ENCODE assay signal across 24 mouse cellular contexts in genomic region chr16:50318255-50318654, GRCm38 (mm10).
DNase-seq lines count a peak whose midpoint lies in the region; ATAC-seq and TF ChIP-seq lines count a peak whose summit lies in the region.
"Had no signal": no experiment of that assay in that cellular context is flagged by ENCODE, and none has a peak within 500 bp of the region (broad histone marks: within the 10 kb centered on the region; RNA-seq: fewer than 3 reads in every experiment).

No protein-coding gene starts in this region.

- TF ChIP-seq CTCF in MEL (IDR thresholded peaks at IDR 0.05 in 2 of 3, conservative IDR thresholded peaks at IDR 0.05 in 1 of 3; ENCODE audit: control insufficient read depth in 1 of 3, insufficient read depth in 1 of 3, low read depth in 2 of 3, low read length in 3 of 3, poor library complexity in 1 of 3, severe bottlenecking in 1 of 3): no peak
- no peak for TF ChIP-seq CTCF in liver, postnatal 0 days (IDR thresholded peaks at IDR 0.05; ENCODE audit: low read depth)

- TF ChIP-seq EP300 in MEL (IDR thresholded peaks at IDR 0.05; ENCODE audit: low read depth in 1 of 2, low read length in 2 of 2): peak; percentile 31 to 61; a peak in 1 of 4 replicates
- TF ChIP-seq EP300 in liver, postnatal 0 days (IDR thresholded peaks at IDR 0.05; ENCODE audit: low read depth): no peak

- no peak overlapping the region for H3K9ac ChIP-seq in MEL (ENCODE audit: control insufficient read depth, low read depth, low read length, poor library complexity, severe bottlenecking)
- H3K9ac ChIP-seq in liver, postnatal 0 days (replicated peaks): no peak overlapping the region
- H3K9ac ChIP-seq: embryonic facial prominence, embryonic 13.5 days; embryonic facial prominence, embryonic 15.5 days; forebrain, embryonic 12.5 days had no signal

- DNase-seq in 416B (ENCODE audit: low read depth): peak; percentile 63
- DNase-seq in MEL (ENCODE audit: low read depth, low spot score): peak; percentile 44
- DNase-seq in heart, adult 8-10 months (ENCODE audit: low spot score): no peak
- no peak for DNase-seq in liver, postnatal 0 days
- DNase-seq: adrenal gland, adult 8-10 months; adrenal gland, postnatal 14 days; adrenal gland, postnatal 36 days; cerebellum, adult 11 months; cerebellum, adult 18-20 months; cerebellum, adult 8-10 months; cerebellum, adult 9-11 months; cerebellum, postnatal 14 days; cerebellum, postnatal 36 days; embryo, embryonic 11 days had no signal

- TF ChIP-seq RAD21 in MEL (IDR thresholded peaks at IDR 0.05; ENCODE audit: low read depth, low read length): no peak

- no peaks in the 10 kb centered on the region for H3K27me3 ChIP-seq in MEL (ENCODE audit: control insufficient read depth in 1 of 2, insufficient read depth in 2 of 2, low read length in 2 of 2)
- no peaks in the 10 kb centered on the region for H3K27me3 ChIP-seq in liver, postnatal 0 days (ENCODE audit: insufficient read depth, low read length)
- H3K27me3 ChIP-seq: embryonic facial prominence, embryonic 13.5 days; embryonic facial prominence, embryonic 15.5 days; forebrain, embryonic 12.5 days; Patski had no signal

- no peak for TF ChIP-seq POLR2A in MEL (IDR thresholded peaks at IDR 0.05; ENCODE audit: control insufficient read depth in 1 of 2, insufficient read depth in 1 of 2, low read depth in 1 of 2, low read length in 2 of 2, poor library complexity in 1 of 2)

- 51% methylated on average over 3 of the region's 3 CpGs for WGBS in liver, postnatal 0 days (ENCODE audit: insufficient replicate concordance)

- H3K4me3 ChIP-seq in MEL (ENCODE audit: control insufficient read depth in 1 of 2, insufficient read depth in 1 of 2, low read depth in 2 of 2, low read length in 2 of 2): no peak overlapping the region
- no peak overlapping the region for H3K4me3 ChIP-seq in liver, postnatal 0 days (ENCODE audit: low read depth, low read length)
- H3K4me3 ChIP-seq: embryonic facial prominence, embryonic 13.5 days; embryonic facial prominence, embryonic 15.5 days; erythroblast, embryonic 14.5 days; forebrain, embryonic 10.5 days; forebrain, embryonic 12.5 days had no signal

- peaks cover 0 to 21% of the 10 kb centered on the region in 2 experiments; a peak in 2 of 4 replicates for H3K36me3 ChIP-seq in MEL (ENCODE audit: control insufficient read depth in 1 of 2, insufficient read depth in 2 of 2, low read length in 2 of 2)
- H3K36me3 ChIP-seq in liver, postnatal 0 days (replicated peaks; ENCODE audit: insufficient read depth, low read length): no peaks in the 10 kb centered on the region
- H3K36me3 ChIP-seq: embryonic facial prominence, embryonic 13.5 days; embryonic facial prominence, embryonic 15.5 days; forebrain, embryonic 10.5 days; forebrain, embryonic 12.5 days had no signal

- 0 out of 2 replicates have a peak, but pooled peaks have one; percentile 34 for ATAC-seq in megakaryocyte progenitor cell, adult 5-6 weeks (replicated peaks; ENCODE audit: poor library complexity)
- no peak for ATAC-seq in liver, postnatal 0 days
- ATAC-seq: activated CD4-positive, CD25-positive, alpha-beta regulatory T cell, adult 4 months; forebrain, embryonic 14.5 days; forebrain, embryonic 16.5 days; Patski had no signal

- H3K79me2 ChIP-seq in MEL (ENCODE audit: control insufficient read depth, insufficient read depth, low read length, poor library complexity): no peaks in the 10 kb centered on the region

- no peak overlapping the region for H3K27ac ChIP-seq in MEL (ENCODE audit: control insufficient read depth, low read depth, low read length)
- H3K27ac ChIP-seq in liver, postnatal 0 days (ENCODE audit: low read depth): no peak overlapping the region
- H3K27ac ChIP-seq: embryonic facial prominence, embryonic 13.5 days; embryonic facial prominence, embryonic 15.5 days; forebrain, embryonic 10.5 days; forebrain, embryonic 12.5 days had no signal

- no peak overlapping the region for H3K4me2 ChIP-seq in liver, postnatal 0 days (ENCODE audit: low read depth, low read length)
- H3K4me2 ChIP-seq: embryonic facial prominence, embryonic 13.5 days; embryonic facial prominence, embryonic 15.5 days; forebrain, embryonic 12.5 days had no signal

- peaks cover 0 to 8% of the 10 kb centered on the region in 2 experiments; a peak in 3 of 4 replicates for H3K4me1 ChIP-seq in MEL (ENCODE audit: control insufficient read depth in 1 of 2, insufficient read depth in 2 of 2, low read length in 2 of 2)
- no peaks in the 10 kb centered on the region for H3K4me1 ChIP-seq in liver, postnatal 0 days (ENCODE audit: insufficient read depth)
- H3K4me1 ChIP-seq: embryonic facial prominence, embryonic 13.5 days; embryonic facial prominence, embryonic 15.5 days; forebrain, embryonic 10.5 days; forebrain, embryonic 12.5 days had no signal

- no peaks in the 10 kb centered on the region for H3K9me3 ChIP-seq in MEL (replicated peaks; ENCODE audit: insufficient read depth, low read length)
- no peaks in the 10 kb centered on the region for H3K9me3 ChIP-seq in liver, postnatal 0 days (ENCODE audit: low read length)
- H3K9me3 ChIP-seq: embryonic facial prominence, embryonic 13.5 days; embryonic facial prominence, embryonic 15.5 days; forebrain, embryonic 10.5 days; forebrain, embryonic 12.5 days had no signal

TF ChIP-seq in MEL, 35 proteins besides CTCF, POLR2A, EP300 and RAD21:
- no peak for TF ChIP-seq ZC3H11A (IDR thresholded peaks at IDR 0.05; ENCODE audit: low read depth, low read length)
- TF ChIP-seq USF2 (IDR thresholded peaks at IDR 0.05; ENCODE audit: borderline replicate concordance in 1 of 2, insufficient read depth in 1 of 2, low read depth in 1 of 2, low read length in 2 of 2): no peak
- no peak for TF ChIP-seq RCOR1 (IDR thresholded peaks at IDR 0.05; ENCODE audit: low read depth, low read length)
- no peak for TF ChIP-seq MEF2A (IDR thresholded peaks at IDR 0.05; ENCODE audit: extremely low read depth, insufficient replicate concordance, low read depth, low read length, poor library complexity, severe bottlenecking)
- no peak for TF ChIP-seq JUND (IDR thresholded peaks at IDR 0.05; ENCODE audit: low read depth, low read length)
- no peak for TF ChIP-seq POLR2AphosphoS5 (IDR thresholded peaks at IDR 0.05; ENCODE audit: borderline replicate concordance, low read depth, low read length)
- TF ChIP-seq ZKSCAN1 (IDR thresholded peaks at IDR 0.05; ENCODE audit: low read depth, low read length): no peak
- TF ChIP-seq ETS1 (IDR thresholded peaks at IDR 0.05; ENCODE audit: low read depth, low read length): peak; percentile 79
- no peak for TF ChIP-seq KAT2A (conservative IDR thresholded peaks at IDR 0.05; ENCODE audit: low read depth, low read length)
- no peak for TF ChIP-seq MYC (IDR thresholded peaks at IDR 0.05; ENCODE audit: low read depth, low read length)
- no peak for TF ChIP-seq GABPA (IDR thresholded peaks at IDR 0.05; ENCODE audit: low read depth, low read length)
- TF ChIP-seq USF1 (IDR thresholded peaks at IDR 0.05; ENCODE audit: low read depth, low read length): no peak
- TF ChIP-seq TAL1 (IDR thresholded peaks at IDR 0.05; ENCODE audit: low read length): peak; percentile 48
- no peak for TF ChIP-seq SIN3A (IDR thresholded peaks at IDR 0.05; ENCODE audit: low read length)
- TF ChIP-seq ELF1 (IDR thresholded peaks at IDR 0.05; ENCODE audit: low read depth, low read length): no peak
- peak; percentile 75 for TF ChIP-seq GATA1 (IDR thresholded peaks at IDR 0.05; ENCODE audit: low read depth, low read length)
- TF ChIP-seq CHD1 (IDR thresholded peaks at IDR 0.05; ENCODE audit: low read depth, low read length): no peak
- no peak for TF ChIP-seq HCFC1 (IDR thresholded peaks at IDR 0.05; ENCODE audit: low read depth, low read length)
- TF ChIP-seq TBP (IDR thresholded peaks at IDR 0.05; ENCODE audit: low read depth, low read length): no peak
- TF ChIP-seq MYB (IDR thresholded peaks at IDR 0.05; ENCODE audit: low read depth, low read length): no peak
- TF ChIP-seq ZMIZ1 (IDR thresholded peaks at IDR 0.05; ENCODE audit: low read depth, low read length): no peak
- no peak for TF ChIP-seq MAZ (IDR thresholded peaks at IDR 0.05; ENCODE audit: low read depth, low read length)
- no peak for TF ChIP-seq MAFK (IDR thresholded peaks at IDR 0.05; ENCODE audit: borderline replicate concordance, low read depth, low read length)
- TF ChIP-seq NRF1 (IDR thresholded peaks at IDR 0.05; ENCODE audit: insufficient read depth, low read depth, low read length, poor library complexity, severe bottlenecking): no peak
- TF ChIP-seq TCF12 (IDR thresholded peaks at IDR 0.05; ENCODE audit: low read depth, low read length): 0 out of 2 replicates have a peak, but pooled peaks have one; percentile 47
- TF ChIP-seq POLR2AphosphoS2 (IDR thresholded peaks at IDR 0.05; ENCODE audit: low read length): no peak
- TF ChIP-seq CHD2 (IDR thresholded peaks at IDR 0.05; ENCODE audit: low read length): no peak
- no peak for TF ChIP-seq BHLHE40 (IDR thresholded peaks at IDR 0.05; ENCODE audit: borderline replicate concordance, low read depth, low read length)
- no peak for TF ChIP-seq E2F4 (IDR thresholded peaks at IDR 0.05; ENCODE audit: borderline replicate concordance, low read depth, low read length)
- TF ChIP-seq NELFE (IDR thresholded peaks at IDR 0.05; ENCODE audit: low read depth, low read length): no peak
- no peak for TF ChIP-seq MAX (IDR thresholded peaks at IDR 0.05; ENCODE audit: low read length)
- TF ChIP-seq UBTF (IDR thresholded peaks at IDR 0.05; ENCODE audit: borderline replicate concordance, insufficient read depth, low read depth, low read length): no peak
- TF ChIP-seq ZNF384 (IDR thresholded peaks at IDR 0.05; ENCODE audit: low read depth, low read length): no peak
- TF ChIP-seq SMC3 (IDR thresholded peaks at IDR 0.05; ENCODE audit: low read depth, low read length): no peak
TF ChIP-seq in MEL: peak in this region for 4.

Comparison
In these comparisons a context has a peak if more than half of its experiments do, and no peak if none do; other contexts are left out.
1. DNase-seq: peak in 416B (single experiment) and MEL (single experiment); none in heart, adult 8-10 months (single experiment) and liver, postnatal 0 days (single experiment).